Mouse (Mus musculus) heart, adult 2 months (tissue): Measurements from ENCODE around the gene Stat5a. TPM values are rescaled to one million over a fixed set of nuclear protein-coding genes. Genes with fewer than 3 reads are reported as not detected.
A peak's percentile ranks its signal among the peaks of the same experiment; 100 is the strongest.

Experiments
- DNase-seq, 2 experiments: peaks; one replicate each; pipeline ENCODE4 v3.0.0; 2021
- H3K27ac ChIP-seq: fragments of 200-600 bp; 2 replicates; pipeline ENCODE4 v1.8.1; 2022
- H3K27me3 ChIP-seq: fragments of 200-500 bp; 2 replicates; pipeline ENCODE4 v1.6.1; 2012; ENCODE audit warnings: mild to moderate bottlenecking, low read length, inconsistent platforms, mixed read lengths; ENCODE audit not compliant: control insufficient read depth, insufficient read depth
- H3K36me3 ChIP-seq: fragments of 200-500 bp; 2 replicates; pipeline ENCODE4 v1.6.1; 2012; ENCODE audit warnings: low read length, inconsistent platforms; ENCODE audit not compliant: control insufficient read depth, insufficient read depth
- H3K4me1 ChIP-seq: fragments of 200-500 bp; 2 replicates; pipeline ENCODE4 v1.6.1; 2011; ENCODE audit warnings: low read length; ENCODE audit not compliant: control insufficient read depth, insufficient read depth
- H3K4me3 ChIP-seq: fragments of 200-600 bp; 2 replicates; pipeline ENCODE4 v1.8.1; 2022
- H3K79me2 ChIP-seq: fragments of 200-500 bp; replicated peaks from 2 replicates; pipeline ENCODE4 v1.6.1; 2012; ENCODE audit warnings: mild to moderate bottlenecking, inconsistent platforms, low read length, moderate library complexity, mixed read lengths; ENCODE audit not compliant: control insufficient read depth, insufficient read depth
- H3K9ac ChIP-seq: fragments of 200-500 bp; 2 replicates; pipeline ENCODE4 v1.6.1; 2012; ENCODE audit warnings: low read depth, mild to moderate bottlenecking, control low read depth, inconsistent platforms, low read length, mixed read lengths
- CTCF ChIP-seq: fragments of 200-600 bp; IDR thresholded peaks from 2 replicates; pipeline ENCODE4 v1.8.1; 2022; ENCODE audit warnings: antibody characterized with exemption, mild to moderate bottlenecking, moderate library complexity
- EP300 ChIP-seq: fragments of 200-500 bp; IDR thresholded peaks from 2 replicates; pipeline ENCODE4 v1.6.1; 2011; ENCODE audit warnings: low read depth, low read length, control low read depth; ENCODE audit not compliant: insufficient read depth
- POLR2A ChIP-seq: fragments of 200-500 bp; IDR thresholded peaks from 2 replicates; pipeline ENCODE4 v1.6.1; 2011; ENCODE audit warnings: mild to moderate bottlenecking, low read depth, low read length, control low read depth; ENCODE audit not compliant: insufficient read depth
- WGBS: fragments of 180-500 bp; shearing (Covaris S2); methylation state at CpG from one replicate; pipeline ENCODE4 v1.1.7; 2018; 5-methylcytosine and 5-hydroxymethylcytosine counted together
- intact Hi-C: fragments of 180-260 bp; cut with DNase I; formaldehyde crosslinking; loops from one replicate; pipeline ENCODE4 v1.15.1; 2025
- polyA plus RNA-seq: library from polyadenylated mRNA; depleted of rRNA; stranded (reverse); fragments of >200 nt; gene quantifications from 2 replicates; pipeline ENCODE4 v1.2.3, GENCODE M21; 2012
- total RNA-seq, 2 experiments: library from RNA; stranded (reverse); gene quantifications; 2 replicates each; pipeline ENCODE4 v1.2.3; 2021

Stat5a gene
- total and polyA plus RNA-seq, 3 experiments: 20.3 to 24.3 (median 22.3) TPM

GRCm38 (mm10) chr11:100912401-100913155 is 53.4 kb downstream of the Stat5a start:
- Histone ChIP-seq H3K4me3 (no peak overlapping the region), H3K79me2 (peaks cover 5% of the 10 kb centered on the region), H3K4me1 (peaks cover 12% of the 10 kb centered on the region), H3K27ac (peak overlapping the region; percentile 79), H3K27me3 (no peaks in the 10 kb centered on the region), H3K36me3 (peaks cover 11% of the 10 kb centered on the region), H3K9ac (peak overlapping the region; percentile 51; the same call in 1 of the 2 replicates)
- no peak for DNase-seq
- no peak for TF ChIP-seq POLR2A
- TF ChIP-seq CTCF: 0 out of 2 replicates have a peak, but pooled peaks have one; percentile 7
- intact Hi-C loops: no loop called here
- WGBS: 21% methylated on average over 17 of the region's 17 CpGs

GRCm38 (mm10) chr11:100914415-100914814 is 55.3 kb downstream of the Stat5a start:
- intact Hi-C loops: no loop called here
- TF ChIP-seq EP300 (no peak), CTCF (no peak), POLR2A (no peak)
- no peak overlapping the region for H3K4me3 ChIP-seq
- 45% methylated on average over 5 of the region's 5 CpGs for WGBS
- no peak overlapping the region for H3K9ac ChIP-seq
- H3K79me2 ChIP-seq: peaks cover 7% of the 10 kb centered on the region
- no peaks in the 10 kb centered on the region for H3K27me3 ChIP-seq
- no peak overlapping the region for H3K27ac ChIP-seq
- no peak for DNase-seq
- peaks cover 11% of the 10 kb centered on the region for H3K36me3 ChIP-seq
- H3K4me1 ChIP-seq: peaks cover 12% of the 10 kb centered on the region

GRCm38 (mm10) chr11:100915063-100915462 is 55.9 kb downstream of the Stat5a start:
- H3K4me3 ChIP-seq: no peak overlapping the region
- H3K27me3 ChIP-seq: no peaks in the 10 kb centered on the region
- 49% methylated on average over 3 of the region's 3 CpGs for WGBS
- intact Hi-C loops: no loop called here
- TF ChIP-seq EP300 (no peak), CTCF (no peak), POLR2A (no peak)
- peaks cover 12% of the 10 kb centered on the region for H3K4me1 ChIP-seq
- no peak overlapping the region for H3K27ac ChIP-seq
- H3K36me3 ChIP-seq: peaks cover 11% of the 10 kb centered on the region
- H3K9ac ChIP-seq: no peak overlapping the region
- no peak for DNase-seq
- H3K79me2 ChIP-seq: peaks cover 7% of the 10 kb centered on the region

GRCm38 (mm10) chr11:100916432-100916971 is 57.4 kb downstream of the Stat5a start:
- no peak overlapping the region for H3K4me3 ChIP-seq
- H3K27ac ChIP-seq: no peak overlapping the region
- H3K36me3 ChIP-seq: peaks cover 11% of the 10 kb centered on the region
- H3K4me1 ChIP-seq: peaks cover 12% of the 10 kb centered on the region
- H3K9ac ChIP-seq: no peak overlapping the region
- DNase-seq: no peak
- TF ChIP-seq POLR2A: no peak
- TF ChIP-seq CTCF: no peak
- no peak for TF ChIP-seq EP300
- intact Hi-C loops: no loop called here
- WGBS: 81% methylated on average over 4 of the region's 4 CpGs
- peaks cover 8% of the 10 kb centered on the region for H3K79me2 ChIP-seq
- H3K27me3 ChIP-seq: no peaks in the 10 kb centered on the region

GRCm38 (mm10) chr11:100918007-100918406 is 58.9 kb downstream of the Stat5a start:
- DNase-seq: no peak

GRCm38 (mm10) chr11:100920887-100921624 is 61.9 kb downstream of the Stat5a start:
- Histone ChIP-seq H3K79me2 (peaks cover 13% of the 10 kb centered on the region), H3K4me1 (no peaks in the 10 kb centered on the region; the same call in 1 of the 2 replicates), H3K4me3 (no peak overlapping the region), H3K36me3 (no peaks in the 10 kb centered on the region), H3K27ac (no peak overlapping the region), H3K9ac (no peak overlapping the region), H3K27me3 (no peaks in the 10 kb centered on the region)
- TF ChIP-seq EP300 (no peak), CTCF (no peak), POLR2A (no peak)
- WGBS: 92% methylated on average over 4 of the region's 4 CpGs
- no peak for DNase-seq
- intact Hi-C loops: no loop called here

More at GRCm38 (mm10) chr11:100918007-100918406, 58.9 kb downstream of the Stat5a start:
- peaks cover 8% of the 10 kb centered on the region for H3K4me1 ChIP-seq
- no peak for TF ChIP-seq POLR2A
- TF ChIP-seq EP300: no peak
- H3K27me3 ChIP-seq: no peaks in the 10 kb centered on the region
- WGBS: 86% methylated on average over 5 of the region's 5 CpGs
- intact Hi-C loops: no loop called here
- H3K27ac ChIP-seq: no peak overlapping the region
- H3K79me2 ChIP-seq: peaks cover 12% of the 10 kb centered on the region
- H3K36me3 ChIP-seq: peaks cover 9% of the 10 kb centered on the region
- no peak overlapping the region for H3K4me3 ChIP-seq
- H3K9ac ChIP-seq: no peak overlapping the region
